Mouse (Mus musculus): ENCODE measurements around the gene Stx12. TPM values are rescaled to one million over a fixed set of nuclear protein-coding genes. Genes with fewer than 3 reads are reported as not detected.
A peak's percentile ranks its signal among the peaks of the same experiment; 100 is the strongest.

The Stx12 gene
- total RNA-seq, 2 experiments from 2014 or later, result 44.1 to 52.0 TPM

- no peak for ATAC-seq (replicated peaks; ENCODE audit: low FRiP score, poor library complexity, severe bottlenecking)
Measured at GRCm38 (mm10) chr4:132873481-132874362, 10.6 kb downstream of the Stx12 start.

DNA sequence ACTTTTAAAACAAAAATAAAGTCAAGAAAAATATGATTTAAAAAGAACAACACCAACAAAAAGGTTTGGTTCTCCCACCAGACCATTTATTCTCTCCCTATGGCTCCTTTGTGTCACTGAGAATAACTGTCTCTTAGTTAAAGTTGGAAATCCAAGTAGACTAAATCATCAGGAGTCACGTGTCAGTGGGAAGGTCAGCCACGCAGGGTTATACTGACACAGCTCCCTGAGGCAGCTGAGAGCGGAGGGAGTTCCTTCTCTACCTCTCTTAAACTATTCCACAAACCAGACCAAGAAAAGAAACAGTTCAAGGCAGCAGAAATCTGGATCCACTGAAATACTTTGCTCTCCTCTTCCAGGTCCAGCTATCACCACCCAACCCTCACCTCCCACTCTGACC is 13.2 kb downstream of the Stx12 start:
- ATAC-seq (replicated peaks; ENCODE audit: low FRiP score, poor library complexity, severe bottlenecking), result no peak

GRCm38 (mm10) chr4:132864856-132865255 is 19.5 kb downstream of the Stx12 start:
- no peak for ATAC-seq (replicated peaks; ENCODE audit: low FRiP score, poor library complexity, severe bottlenecking)

DNA sequence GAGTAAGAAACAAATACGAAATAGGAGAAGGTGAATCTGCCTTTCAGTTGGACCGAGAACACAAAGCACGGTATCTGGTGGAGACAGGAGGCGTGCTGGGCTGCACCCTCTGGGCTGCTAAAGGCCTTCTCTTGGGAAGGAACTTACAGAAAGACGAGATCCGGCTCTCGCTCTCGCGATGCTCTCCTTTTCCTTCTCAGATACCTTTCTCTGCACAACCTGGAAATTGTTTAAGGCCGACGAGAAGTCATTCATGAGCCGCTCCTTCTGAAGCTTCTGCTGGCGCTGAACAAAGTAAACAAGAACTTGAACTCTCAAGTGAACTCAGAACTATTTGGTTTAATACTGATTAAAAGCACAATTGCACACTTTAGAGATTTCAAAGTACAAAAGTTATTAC is 21.3 kb downstream of the Stx12 start:
- no peak for ATAC-seq (replicated peaks; ENCODE audit: low FRiP score, poor library complexity, severe bottlenecking)

GRCm38 (mm10) chr4:132860880-132861279 is 23.4 kb downstream of the Stx12 start:
- no peak for ATAC-seq (replicated peaks; ENCODE audit: low FRiP score, poor library complexity, severe bottlenecking)

GRCm38 (mm10) chr4:132843705-132844071 is 40.6 kb downstream of the Stx12 start:
- no peak for ATAC-seq (replicated peaks; ENCODE audit: low FRiP score, poor library complexity, severe bottlenecking)

DNA sequence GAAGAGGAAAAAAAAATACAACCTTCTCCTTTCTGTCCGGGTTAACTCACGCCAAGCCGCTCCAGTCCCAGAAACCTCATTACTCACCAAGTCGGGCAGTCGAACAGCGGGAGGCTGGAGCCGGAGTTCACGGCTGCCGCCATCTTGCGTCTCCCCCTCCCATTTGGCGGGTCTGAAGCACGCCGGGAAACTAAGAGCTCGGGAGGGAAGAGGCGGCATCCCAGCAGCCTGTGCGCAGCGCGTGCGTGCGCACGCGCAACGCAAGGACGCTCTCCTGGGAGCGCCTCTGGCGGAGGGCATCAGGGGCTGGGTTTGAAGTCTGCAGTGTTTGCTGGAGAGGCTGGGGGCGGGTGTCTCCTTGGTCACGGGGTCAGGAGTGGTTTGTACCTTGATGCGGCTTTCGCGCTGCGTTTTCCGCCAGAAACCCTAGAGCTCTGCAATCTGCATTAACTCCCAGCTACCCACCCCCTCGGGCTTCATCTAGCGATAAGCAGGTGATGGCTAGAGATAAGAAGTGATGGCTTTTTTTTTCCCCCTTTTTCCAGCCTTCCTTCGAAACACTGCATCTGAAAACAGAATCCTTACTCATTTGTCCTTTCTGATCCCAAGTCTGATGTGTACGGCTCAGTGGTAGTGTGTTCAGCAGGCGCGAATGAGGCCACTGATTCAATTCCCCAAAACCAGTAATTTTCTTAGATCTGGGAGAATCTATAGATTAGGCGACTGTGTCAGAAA is 41.2 kb downstream of the Stx12 start, which contains the start of gene Ppp1r8:
Gene Ppp1r8, minus strand, starts transcription at position 200 of the 735 bp plus-strand sequence.
- ATAC-seq (replicated peaks; ENCODE audit: low FRiP score, poor library complexity, severe bottlenecking), result peak; percentile 99

DNA sequence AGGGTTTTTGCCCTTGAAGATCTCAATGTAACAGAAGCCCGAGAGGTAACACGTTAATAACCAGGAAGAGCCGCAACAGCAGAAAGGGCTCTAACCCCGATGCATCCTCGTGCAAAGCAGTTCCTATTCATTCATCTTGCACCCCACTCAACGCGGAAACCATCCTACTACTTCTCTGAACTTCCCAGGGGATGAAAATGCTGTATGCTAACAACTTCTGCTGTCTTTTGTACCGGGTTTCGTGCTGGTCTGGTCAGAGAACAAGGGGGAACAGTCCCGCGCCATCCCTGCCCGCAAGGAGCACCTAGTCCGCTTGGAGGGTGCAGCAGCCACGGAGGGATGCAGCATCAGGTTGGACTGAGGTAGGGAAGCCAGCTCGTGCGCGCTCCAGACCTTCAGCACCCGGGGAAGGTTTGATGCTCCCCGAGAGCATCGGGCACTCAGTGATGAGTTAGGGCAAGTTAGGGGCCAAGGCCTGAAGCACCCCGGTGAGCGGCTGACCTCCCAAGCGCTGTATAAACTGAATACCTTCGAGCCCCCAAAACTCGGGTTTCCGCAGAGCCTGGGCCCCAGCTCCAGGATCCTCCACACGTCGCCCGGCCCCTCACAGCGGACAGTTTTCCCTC is 41.9 kb downstream of the Stx12 start:
- peak; percentile 79 for ATAC-seq (replicated peaks; ENCODE audit: low FRiP score, poor library complexity, severe bottlenecking)

DNA sequence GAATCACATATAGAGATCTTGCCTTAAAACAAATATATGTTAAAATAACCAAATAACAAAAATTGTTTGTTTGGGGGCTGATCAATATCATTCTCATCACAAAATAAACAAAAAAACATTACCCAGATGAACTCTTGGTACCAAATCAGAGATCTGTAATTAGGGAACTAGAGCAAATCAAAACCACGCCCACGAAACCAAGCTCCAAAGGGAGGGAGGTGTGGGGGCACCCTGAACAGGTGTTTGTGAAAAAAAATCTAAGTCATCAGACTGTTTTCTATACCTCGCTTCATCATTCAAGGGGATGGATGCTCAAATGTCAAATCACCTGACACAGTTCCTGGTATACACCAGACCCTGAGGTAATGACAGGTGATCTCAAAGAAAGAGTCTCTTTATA is 42.8 kb downstream of the Stx12 start:
- ATAC-seq (replicated peaks; ENCODE audit: low FRiP score, poor library complexity, severe bottlenecking), result no peak

- peak; percentile 89 for ATAC-seq (replicated peaks; ENCODE audit: low FRiP score, poor library complexity, severe bottlenecking)
Measured at GRCm38 (mm10) chr4:132823614-132824366, 60.5 kb downstream of the Stx12 start.

DNA sequence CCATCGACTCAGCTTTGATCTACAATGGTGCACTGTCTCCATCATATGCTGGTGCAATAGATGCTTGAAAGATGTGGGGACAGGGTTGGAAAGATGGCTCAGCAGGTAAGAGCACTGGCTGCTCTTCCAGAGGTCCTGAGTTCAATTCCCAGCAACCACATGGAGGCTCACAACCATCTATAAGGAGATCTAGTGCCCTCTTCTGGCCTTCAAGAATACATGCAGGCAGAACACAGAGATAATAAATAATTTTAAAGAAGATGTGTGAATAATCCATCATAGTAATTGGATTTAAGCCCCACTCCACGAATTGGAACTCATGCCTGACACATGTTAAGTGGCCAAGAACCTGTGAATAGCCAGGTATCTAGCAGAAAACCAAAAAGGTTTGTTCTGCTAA is 65.9 kb downstream of the Stx12 start:
- no peak for ATAC-seq (replicated peaks; ENCODE audit: low FRiP score, poor library complexity, severe bottlenecking)

- no peak for ATAC-seq (replicated peaks; ENCODE audit: low FRiP score, poor library complexity, severe bottlenecking)
Measured at GRCm38 (mm10) chr4:132816855-132817254, 67.5 kb downstream of the Stx12 start.

- ATAC-seq (replicated peaks; ENCODE audit: low FRiP score, poor library complexity, severe bottlenecking), result no peak
Measured at GRCm38 (mm10) chr4:132816404-132816803, 67.9 kb downstream of the Stx12 start.

DNA sequence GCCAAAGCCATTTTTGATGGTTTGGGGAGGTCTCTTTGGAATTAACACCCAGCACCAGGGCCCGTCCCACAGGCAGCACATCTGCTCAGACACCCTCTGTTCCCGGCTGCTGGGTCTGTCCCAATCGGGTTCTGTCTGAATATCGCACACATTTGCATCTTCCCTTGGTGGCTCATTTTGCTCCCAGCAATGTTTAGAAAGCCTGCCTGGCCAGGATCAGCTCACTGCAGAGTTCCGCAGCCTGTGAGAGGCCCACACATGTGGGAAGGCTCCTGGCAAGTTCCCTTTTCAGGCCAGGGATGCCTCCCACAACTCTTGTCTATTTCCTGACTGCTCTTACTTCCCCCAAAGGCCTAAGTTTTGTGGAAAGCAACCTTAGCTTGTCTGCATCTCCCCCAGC is 74.7 kb downstream of the Stx12 start:
- no peak for ATAC-seq (replicated peaks; ENCODE audit: low FRiP score, poor library complexity, severe bottlenecking)

DNA sequence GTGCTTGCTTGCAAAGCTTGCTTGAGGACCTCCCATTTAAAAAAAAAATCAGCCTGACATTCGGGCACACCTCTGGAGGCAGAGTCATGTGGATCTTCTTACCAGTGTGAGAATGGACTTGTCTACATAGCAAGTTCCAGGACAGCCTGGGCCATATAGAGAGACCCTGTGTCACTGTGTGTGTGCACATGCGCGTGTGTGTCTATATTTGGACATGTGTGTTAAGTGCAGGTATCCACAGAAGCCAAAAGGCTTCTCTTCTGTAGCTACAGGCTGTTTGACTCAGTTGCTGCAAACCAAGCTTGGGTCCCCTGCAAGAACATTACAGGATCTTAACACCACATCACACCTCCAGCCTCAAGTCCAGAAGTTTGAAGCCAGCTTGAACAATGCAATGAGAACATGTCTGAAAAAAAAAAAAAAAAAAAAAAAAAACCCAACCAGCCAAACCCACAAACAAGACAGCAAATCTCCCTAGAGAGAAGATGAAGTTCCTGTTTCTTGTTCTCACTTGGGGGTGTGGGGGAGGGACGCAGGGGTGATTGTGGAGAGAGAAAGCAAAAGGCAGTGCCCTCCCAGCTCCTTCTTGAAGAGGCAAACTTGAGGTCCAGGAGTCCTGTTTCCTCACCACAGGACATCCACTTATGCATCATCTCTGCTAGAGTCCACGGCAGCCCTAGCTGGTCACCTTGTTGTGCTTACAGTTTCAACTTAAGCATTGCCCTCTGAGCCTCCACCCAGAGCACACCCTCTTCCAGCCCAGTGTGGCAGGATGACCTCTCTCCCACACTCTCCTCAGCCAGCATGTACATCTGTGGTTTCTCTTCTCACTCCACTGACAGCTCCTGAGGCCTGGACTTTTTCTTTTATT is 76.3 kb downstream of the Stx12 start:
- no peak for ATAC-seq (replicated peaks; ENCODE audit: low FRiP score, poor library complexity, severe bottlenecking)

- no peak for ATAC-seq (replicated peaks; ENCODE audit: low FRiP score, poor library complexity, severe bottlenecking)
Measured at GRCm38 (mm10) chr4:132806620-132807191, 77.6 kb downstream of the Stx12 start.

DNA sequence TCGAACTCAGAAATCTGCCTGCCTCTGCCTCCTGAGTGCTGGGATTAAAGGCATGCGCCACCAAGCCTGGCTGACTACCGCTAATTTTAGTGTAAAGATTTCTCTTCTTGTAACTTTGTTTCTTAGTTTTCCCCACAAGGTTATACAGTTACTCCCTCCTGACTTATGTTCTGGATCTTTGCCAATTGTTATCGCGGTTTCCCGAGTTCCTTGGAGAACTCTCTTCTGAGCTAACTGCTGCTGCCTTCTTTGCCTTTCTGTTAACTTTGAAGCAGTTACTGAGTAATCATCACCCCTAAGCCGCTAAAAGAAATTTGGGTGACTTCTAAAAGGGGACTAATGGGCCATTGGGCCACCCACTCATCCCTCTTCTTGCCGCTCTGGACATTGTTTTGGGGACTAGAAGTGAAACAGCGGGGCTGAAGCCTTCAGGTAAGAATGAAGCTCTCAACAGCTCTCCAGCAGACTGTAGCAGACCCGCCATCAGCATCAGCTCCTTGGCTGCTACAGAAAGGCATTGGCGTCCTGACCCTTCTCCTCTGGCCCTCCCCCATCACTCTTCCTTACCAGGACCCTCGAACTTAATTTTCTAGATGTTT is 78.6 kb downstream of the Stx12 start:
- peak; percentile 61 for ATAC-seq (replicated peaks; ENCODE audit: low FRiP score, poor library complexity, severe bottlenecking)

DNA sequence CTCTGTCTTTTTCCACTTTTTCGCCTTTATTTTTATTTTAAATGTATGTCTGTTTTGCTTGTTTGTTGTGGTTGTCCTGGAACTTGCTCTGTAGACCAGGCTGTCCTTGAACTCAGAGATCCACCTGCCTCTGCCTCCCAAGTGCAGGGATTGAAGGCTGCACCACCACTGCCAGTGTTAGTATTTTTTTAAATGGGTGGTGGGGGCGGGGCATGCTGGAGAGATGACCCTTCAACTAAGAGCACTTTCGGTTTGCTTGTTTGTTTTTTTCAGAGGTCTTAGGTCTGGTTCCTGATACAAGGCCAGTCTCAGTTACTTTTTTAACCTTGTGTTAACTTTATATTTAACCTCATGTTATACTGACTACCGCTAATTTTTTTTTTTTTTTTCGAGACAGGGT is 79.2 kb downstream of the Stx12 start:
- no peak for ATAC-seq (replicated peaks; ENCODE audit: low FRiP score, poor library complexity, severe bottlenecking)

Data from erythroid progenitor cell, adult 5-6 weeks (primary cell).